Mouse (Mus musculus): Measurements from ENCODE around the gene Gins1.
"Not testable (repeated sequence)": the region's sequence is repeated elsewhere in the genome, so short reads cannot be mapped to it uniquely, and the experiment has no call there.

DNA sequence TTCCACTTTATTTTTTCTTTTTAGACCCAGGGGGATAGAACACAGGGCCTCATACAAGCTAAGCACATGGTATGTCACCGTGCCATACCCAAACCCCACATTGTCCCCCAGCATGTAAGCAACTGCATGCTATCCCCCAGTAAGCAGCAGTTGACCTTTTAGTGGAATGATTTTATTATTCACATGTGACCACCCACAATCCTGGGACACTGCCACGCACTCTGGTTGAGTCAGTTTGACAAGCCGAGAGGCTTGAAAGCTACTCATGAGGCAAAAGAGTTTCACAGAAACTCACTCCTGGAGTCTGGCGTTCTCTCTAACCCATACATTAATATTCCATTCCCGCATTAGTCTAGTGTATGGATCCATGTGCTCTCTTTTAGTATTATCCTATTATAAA, 42.1 kb downstream of the Gins1 start:
- TF ChIP-seq CTCF, EP300 (IDR thresholded peaks at IDR 0.05; ENCODE audit: low read depth): not testable (repeated sequence)
